Mouse (Mus musculus) lung, embryonic 16.5 days (tissue): ENCODE measurements around the gene Wwp2. TPM values are rescaled to one million over a fixed set of nuclear protein-coding genes. Genes with fewer than 3 reads are reported as not detected.

Experiments used
- ATAC-seq: fragments of 200-750 bp; cut with Nextera tagmentation; 2 replicates; pipeline ENCODE4 v1.8.0; 2017; ENCODE audit warnings: low read depth, mild to moderate bottlenecking, moderate library complexity
- H3K27ac ChIP-seq: fragments of 300-500 bp; sonication (generic); 2 replicates; pipeline ENCODE4 v1.5.1; 2014; ENCODE audit warnings: mild to moderate bottlenecking, control low read depth, low read length
- H3K27me3 ChIP-seq: fragments of 300-500 bp; sonication (generic); 2 replicates; pipeline ENCODE4 v1.6.1; 2014; ENCODE audit warnings: low read depth, low read length, mixed read lengths; ENCODE audit not compliant: control insufficient read depth, insufficient read depth
- H3K36me3 ChIP-seq: fragments of 300-500 bp; sonication (generic); 2 replicates; pipeline ENCODE4 v1.6.1; 2014; ENCODE audit warnings: low read length; ENCODE audit not compliant: control insufficient read depth, insufficient read depth
- H3K4me1 ChIP-seq: fragments of 300-500 bp; sonication (generic); replicated peaks from 2 replicates; pipeline ENCODE4 v1.6.1; 2014; ENCODE audit warnings: low read length, mixed read lengths; ENCODE audit not compliant: control insufficient read depth, insufficient read depth
- H3K4me2 ChIP-seq: fragments of 300-500 bp; sonication (generic); 2 replicates; pipeline ENCODE4 v1.6.1; 2014; ENCODE audit warnings: low read depth, low read length, control low read depth
- H3K4me3 ChIP-seq: fragments of 300-500 bp; sonication (generic); 2 replicates; pipeline ENCODE4 v1.5.1; 2014; ENCODE audit warnings: mild to moderate bottlenecking, low read length, control low read depth
- H3K9ac ChIP-seq: fragments of 300-500 bp; sonication (generic); 2 replicates; pipeline ENCODE4 v1.6.1; 2014; ENCODE audit warnings: low read length, control low read depth
- H3K9me3 ChIP-seq: fragments of 300-500 bp; sonication (generic); 2 replicates; pipeline ENCODE4 v1.6.1; 2016; ENCODE audit warnings: low read length; ENCODE audit not compliant: control insufficient read depth
- WGBS: fragments of 180-500 bp; shearing (Covaris S2); extraction: QIAGEN DNeasy Blood & Tissue Kit; methylation state at CpG from one replicate; pipeline ENCODE4 v1.1.7; 2014; 5-methylcytosine and 5-hydroxymethylcytosine counted together
- polyA plus RNA-seq: library from polyadenylated mRNA; unstranded; fragments of >200 nt; fragmentation: Nextera tagmentation; extraction: Ambion mirVana; gene quantifications from 2 replicates; pipeline ENCODE4 v1.2.1, GENCODE M21; 2015

Wwp2 gene
- polyA plus RNA-seq, 1 experiment from 2014 or later, result 60.5 TPM

GRCm38 (mm10) chr8:107399495-107399894 lies 36.7 kb upstream of the Wwp2 start:
- WGBS, result 31% methylated on average over 9 of the region's 9 CpGs
- Histone ChIP-seq H3K27me3 (no peaks in the 10 kb centered on the region), H3K9me3 (no peaks in the 10 kb centered on the region), H3K9ac (no peak overlapping the region), H3K27ac (no peak overlapping the region), H3K4me1 (peaks cover 10% of the 10 kb centered on the region), H3K4me3 (no peak overlapping the region), H3K36me3 (no peaks in the 10 kb centered on the region), H3K4me2 (no peak overlapping the region)
- ATAC-seq, result no peak

DNA sequence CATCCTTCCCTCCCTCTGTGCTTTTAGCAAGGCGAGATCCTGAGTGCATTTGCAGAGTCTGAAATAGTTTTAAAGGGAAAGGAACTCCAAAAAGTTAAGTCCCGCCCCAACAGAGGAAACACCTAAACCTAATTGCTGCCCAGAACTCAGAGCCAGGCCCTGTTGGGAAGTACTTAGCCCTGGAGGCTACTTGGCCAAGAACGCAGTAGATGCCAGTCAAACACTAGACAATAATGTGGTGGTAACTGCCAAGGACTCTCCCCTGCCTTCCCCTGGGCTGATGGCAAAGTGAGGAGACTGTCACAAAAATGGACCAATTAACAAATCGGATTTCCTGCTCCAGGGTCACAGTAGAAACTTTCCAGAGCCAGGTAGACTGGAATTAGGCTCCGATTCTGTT lies 34.3 kb upstream of the Wwp2 start:
- ATAC-seq, result no peak
- Histone ChIP-seq H3K4me1 (peaks cover 10% of the 10 kb centered on the region), H3K27me3 (no peaks in the 10 kb centered on the region), H3K9ac (no peak overlapping the region), H3K4me2 (no peak overlapping the region), H3K4me3 (no peak overlapping the region), H3K36me3 (no peaks in the 10 kb centered on the region), H3K27ac (no peak overlapping the region), H3K9me3 (no peaks in the 10 kb centered on the region)
- WGBS, result 75% methylated on average over 5 of the region's 5 CpGs

- peak; percentile 99 for ATAC-seq
- H3K36me3 ChIP-seq, result no peaks in the 10 kb centered on the region
- WGBS, result 10% methylated on average over 22 of the region's 22 CpGs
- H3K9ac ChIP-seq, result peak within 1 kb of the TSS; percentile 12
- no peaks in the 10 kb centered on the region for H3K9me3 ChIP-seq
- H3K27ac ChIP-seq, result peak within 1 kb of the TSS; percentile 29; the same call in 1 of the 2 replicates
- H3K4me2 ChIP-seq, result peak within 1 kb of the TSS; percentile 56
- H3K27me3 ChIP-seq, result no peaks in the 10 kb centered on the region
- peaks cover 10% of the 10 kb centered on the region for H3K4me1 ChIP-seq
- H3K4me3 ChIP-seq, result peak within 1 kb of the TSS; percentile 41
Observed at GRCm38 (mm10) chr8:107403038-107403781, 33.0 kb upstream of the Wwp2 start, which contains the start of gene Nqo1. Gene Nqo1, minus strand, starts transcription at chr8:107403206.

DNA sequence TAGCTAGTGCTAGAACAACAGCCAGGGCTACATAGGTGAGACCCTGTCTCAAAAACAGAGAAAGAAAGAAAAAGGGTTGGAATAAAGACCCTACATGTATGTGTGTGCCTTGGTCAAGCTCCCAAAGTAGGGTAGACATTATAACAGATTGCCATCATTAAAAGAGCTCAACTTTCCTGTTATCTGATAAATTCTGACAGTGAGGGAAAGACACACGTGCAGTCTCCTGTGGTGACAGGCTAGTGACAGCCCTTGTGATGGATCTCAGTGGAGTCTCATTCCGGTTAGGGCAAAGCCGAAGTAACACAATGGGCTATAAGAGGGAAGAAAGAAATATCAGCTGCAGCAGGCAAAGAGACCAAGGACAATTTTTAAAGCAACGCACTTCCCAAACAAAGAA lies 32.1 kb upstream of the Wwp2 start:
- no peak for ATAC-seq
- no peaks in the 10 kb centered on the region for H3K9me3 ChIP-seq
- H3K9ac ChIP-seq, result no peak overlapping the region
- no peak overlapping the region for H3K4me3 ChIP-seq
- peaks cover 10% of the 10 kb centered on the region for H3K4me1 ChIP-seq
- no peaks in the 10 kb centered on the region for H3K27me3 ChIP-seq
- no peak overlapping the region for H3K27ac ChIP-seq
- 58% methylated on average over 4 of the region's 4 CpGs for WGBS
- no peak overlapping the region for H3K4me2 ChIP-seq
- H3K36me3 ChIP-seq, result no peaks in the 10 kb centered on the region

GRCm38 (mm10) chr8:107405935-107406334 lies 30.2 kb upstream of the Wwp2 start:
- ATAC-seq, result no peak

DNA sequence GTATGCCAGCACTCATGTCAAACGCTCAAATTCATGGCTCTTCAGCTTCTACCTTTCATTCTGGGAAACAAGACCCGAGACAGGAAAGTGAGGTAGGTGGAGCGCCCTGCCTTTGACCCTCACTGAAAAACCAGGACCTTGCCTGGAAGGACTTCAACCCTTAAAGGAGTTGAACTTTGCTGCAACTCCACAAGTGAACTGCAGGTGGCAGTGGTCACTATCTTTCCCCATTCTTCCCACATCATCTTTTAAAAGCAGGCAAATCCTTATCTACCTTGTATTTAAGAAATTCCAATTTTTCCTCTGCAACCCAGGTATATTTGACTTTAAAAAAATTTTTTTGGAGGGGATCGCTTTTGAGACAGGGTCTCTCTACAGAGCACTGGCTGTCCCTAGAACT lies 24.8 kb upstream of the Wwp2 start:
- Histone ChIP-seq H3K9me3 (no peaks in the 10 kb centered on the region), H3K9ac (no peak overlapping the region), H3K36me3 (peaks cover 44% of the 10 kb centered on the region), H3K27ac (no peak overlapping the region), H3K4me2 (no peak overlapping the region), H3K4me1 (no peaks in the 10 kb centered on the region), H3K4me3 (no peak overlapping the region), H3K27me3 (no peaks in the 10 kb centered on the region)
- 58% methylated on average over 4 of the region's 4 CpGs for WGBS
- ATAC-seq, result no peak

More at GRCm38 (mm10) chr8:107405935-107406334, 30.2 kb upstream of the Wwp2 start:
- Histone ChIP-seq H3K36me3 (peaks cover 10% of the 10 kb centered on the region), H3K4me1 (peaks cover 10% of the 10 kb centered on the region), H3K9ac (no peak overlapping the region), H3K9me3 (no peaks in the 10 kb centered on the region), H3K4me2 (no peak overlapping the region), H3K27ac (0 out of 2 replicates have a peak overlapping the region, but pooled peaks have one; percentile 34), H3K4me3 (no peak overlapping the region), H3K27me3 (no peaks in the 10 kb centered on the region)
- WGBS, result 47% methylated on average over 3 of the region's 3 CpGs

DNA sequence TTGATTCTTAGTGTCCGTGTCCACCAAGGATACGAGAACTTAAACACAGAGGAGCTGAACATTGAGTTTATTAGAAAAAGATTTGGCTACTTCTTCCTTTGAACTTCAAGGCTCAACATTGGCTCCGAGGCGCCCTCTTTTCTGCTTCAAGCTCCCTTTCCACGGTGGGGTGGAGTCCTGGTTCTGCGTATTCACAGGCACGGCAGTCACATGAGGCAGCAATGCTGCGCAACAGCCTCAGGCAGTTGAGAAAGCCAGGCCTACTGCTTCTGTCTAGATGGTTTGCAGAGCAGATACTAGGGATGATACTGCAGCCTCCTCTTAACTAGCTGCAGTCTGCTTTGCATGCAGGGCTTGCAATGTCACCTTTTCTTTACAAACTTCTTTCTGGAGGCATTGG lies 23.6 kb upstream of the Wwp2 start:
- Histone ChIP-seq H3K27me3 (no peaks in the 10 kb centered on the region), H3K4me2 (no peak overlapping the region), H3K27ac (no peak overlapping the region), H3K9ac (no peak overlapping the region), H3K36me3 (peaks cover 51% of the 10 kb centered on the region), H3K4me1 (no peaks in the 10 kb centered on the region), H3K9me3 (no peaks in the 10 kb centered on the region), H3K4me3 (no peak overlapping the region)
- ATAC-seq, result no peak
- 83% methylated on average over 8 of the region's 8 CpGs for WGBS

GRCm38 (mm10) chr8:107413881-107414280 lies 22.3 kb upstream of the Wwp2 start:
- Histone ChIP-seq H3K4me2 (no peak overlapping the region), H3K4me1 (no peaks in the 10 kb centered on the region), H3K36me3 (peaks cover 61% of the 10 kb centered on the region), H3K27ac (no peak overlapping the region), H3K9ac (no peak overlapping the region), H3K9me3 (no peaks in the 10 kb centered on the region), H3K4me3 (no peak overlapping the region), H3K27me3 (no peaks in the 10 kb centered on the region)
- WGBS, result 84% methylated on average over 10 of the region's 10 CpGs
- ATAC-seq, result no peak

- Histone ChIP-seq H3K27ac (no peak overlapping the region), H3K4me2 (no peak overlapping the region), H3K36me3 (peaks cover 63% of the 10 kb centered on the region), H3K9me3 (no peaks in the 10 kb centered on the region), H3K9ac (no peak overlapping the region), H3K4me1 (no peaks in the 10 kb centered on the region), H3K27me3 (no peaks in the 10 kb centered on the region), H3K4me3 (no peak overlapping the region)
- 90% methylated on average over 12 of the region's 12 CpGs for WGBS
- ATAC-seq, result no peak
Observed at GRCm38 (mm10) chr8:107417001-107417400, 19.2 kb upstream of the Wwp2 start.
